Mouse (Mus musculus): ENCODE measurements around the gene Gm11111. TPM values are rescaled to one million over a fixed set of nuclear protein-coding genes. Genes with fewer than 3 reads are reported as not detected.

The Gm11111 gene
- total and polyA plus RNA-seq, 3 experiments, result not detected

DNA sequence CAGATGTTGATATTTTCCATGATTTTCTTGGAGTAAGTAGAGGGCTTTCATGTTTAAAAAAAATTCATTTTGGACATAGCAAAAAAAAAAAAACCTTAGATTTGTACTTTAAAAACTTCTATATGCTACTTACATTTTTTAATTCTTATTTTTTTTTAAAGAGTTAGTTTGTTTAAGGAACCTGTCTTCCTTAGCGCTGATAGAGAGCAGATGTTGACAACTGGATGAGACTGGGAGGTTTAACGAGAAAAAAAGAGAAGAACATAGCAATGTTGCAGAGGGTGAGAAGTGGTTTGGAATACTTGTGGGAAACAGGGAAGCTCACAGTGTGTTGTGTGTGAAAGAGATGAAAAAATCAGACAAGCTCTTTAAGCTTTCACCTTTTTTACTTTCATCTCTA is 32.4 kb upstream of the Gm11111 start:
- peaks cover 2% of the 10 kb centered on the region for H3K9me3 ChIP-seq (replicated peaks; ENCODE audit: low read length)
- no peaks in the 10 kb centered on the region for H3K27me3 ChIP-seq (replicated peaks)
- no peak overlapping the region for H3K4me3 ChIP-seq (replicated peaks in 1 of 3; ENCODE audit: low read depth in 2 of 3, low read length in 2 of 3, poor library complexity in 1 of 3)
- dilution Hi-C loops (cut with MboI; ENCODE audit: extremely low pct_ligation_motif_present, extremely low pct_unique_long_range_greater_than_20kb, low sequenced_read_pairs), result no loop called here
- no peak overlapping the region for H3K9ac ChIP-seq (ENCODE audit: insufficient read depth, low read depth)
- no peak for DNase-seq (ENCODE audit: extremely low read depth)
- TF ChIP-seq EP300 (IDR thresholded peaks at IDR 0.05; ENCODE audit: low read length), result no peak
- no peak for TF ChIP-seq HCFC1 (IDR thresholded peaks at IDR 0.05; ENCODE audit: low read depth, low read length)
- no peak for TF ChIP-seq IRF4 (IDR thresholded peaks at IDR 0.05; ENCODE audit: low read depth, low read length)
- TF ChIP-seq PAX5 (IDR thresholded peaks at IDR 0.05; ENCODE audit: low read length), result no peak
- no peak for TF ChIP-seq CHD2 (IDR thresholded peaks at IDR 0.05; ENCODE audit: low read length)
- TF ChIP-seq MAZ (IDR thresholded peaks at IDR 0.05; ENCODE audit: low read depth, low read length), result no peak
- no peak for TF ChIP-seq RAD21 (IDR thresholded peaks at IDR 0.05; ENCODE audit: low read depth, low read length)
- no peak for TF ChIP-seq ZMIZ1 (IDR thresholded peaks at IDR 0.05; ENCODE audit: low read depth, low read length)
- TF ChIP-seq SIN3A (IDR thresholded peaks at IDR 0.05; ENCODE audit: low read length), result no peak
- no peak for TF ChIP-seq MXI1 (IDR thresholded peaks at IDR 0.05; ENCODE audit: low read depth, low read length)
- no peak for TF ChIP-seq JUN (IDR thresholded peaks at IDR 0.05; ENCODE audit: insufficient read depth, low read depth, low read length)
- TF ChIP-seq CHD1 (IDR thresholded peaks at IDR 0.05; ENCODE audit: low read depth, low read length), result no peak
- no peak overlapping the region for H3K4me2 ChIP-seq (ENCODE audit: insufficient read depth, low read depth, poor library complexity, severe bottlenecking)
- no peak overlapping the region for H3K27ac ChIP-seq (ENCODE audit: insufficient read depth, low read depth)
- no peaks in the 10 kb centered on the region; a peak in 1 of 4 replicates for H3K4me1 ChIP-seq (ENCODE audit: control insufficient read depth in 1 of 2, insufficient read depth in 2 of 2)
- no peaks in the 10 kb centered on the region for H3K79me2 ChIP-seq (replicated peaks; ENCODE audit: control insufficient read depth, extremely low read depth, insufficient read depth, poor library complexity, severe bottlenecking)
- no peaks in the 10 kb centered on the region for H3K36me3 ChIP-seq (replicated peaks in 1 of 2; ENCODE audit: control insufficient read depth in 1 of 2, insufficient read depth in 1 of 2, low read length in 1 of 2)
- in situ Hi-C loops (cut with MboI; ENCODE audit: low pct_ligation_motif_present, low pct_unique_long_range_greater_than_20kb, low sequenced_read_pairs), result no loop called here

DNA sequence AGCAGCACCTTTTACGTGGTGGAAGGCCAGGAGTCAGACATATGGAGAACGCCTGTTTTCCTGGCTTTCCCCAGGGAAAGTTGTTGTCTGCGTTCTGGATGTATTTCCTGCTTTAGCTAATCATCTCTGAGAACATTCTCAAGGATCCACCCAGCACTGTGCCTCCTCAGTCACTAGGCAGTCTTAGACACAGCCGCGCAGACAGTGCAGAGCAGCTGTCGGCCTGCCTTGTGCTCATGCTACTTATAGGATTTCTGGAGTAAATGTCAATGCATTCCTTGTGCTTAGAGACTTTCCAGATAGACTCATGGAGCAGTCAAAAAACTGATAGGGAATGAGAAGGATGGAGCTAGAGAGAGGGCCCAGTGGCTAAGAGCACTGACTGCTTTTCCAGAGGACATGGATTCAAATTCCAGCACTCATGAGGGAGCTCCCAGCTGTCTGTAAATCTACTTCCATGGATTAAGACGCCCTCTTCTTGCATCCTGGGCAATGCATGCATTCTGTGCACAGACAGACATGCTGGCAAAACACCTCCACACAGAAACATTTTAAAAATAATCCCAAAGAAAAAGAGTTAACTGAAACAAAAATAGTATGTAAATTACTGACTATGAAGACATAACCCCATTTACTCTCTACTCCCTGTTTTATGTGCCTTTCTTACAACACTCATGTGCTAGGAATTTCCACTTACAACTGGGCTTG is 30.1 kb upstream of the Gm11111 start:
- TF ChIP-seq CTCF (conservative IDR thresholded peaks at IDR 0.05 in 1 of 2, IDR thresholded peaks at IDR 0.05 in 1 of 2; ENCODE audit: low read depth in 2 of 2, low read length in 2 of 2) (no peak), SIN3A (IDR thresholded peaks at IDR 0.05; ENCODE audit: low read length) (no peak), EP300 (IDR thresholded peaks at IDR 0.05; ENCODE audit: low read length) (no peak), BHLHE40 (IDR thresholded peaks at IDR 0.05; ENCODE audit: low read depth, low read length) (no peak), IRF4 (IDR thresholded peaks at IDR 0.05; ENCODE audit: low read depth, low read length) (no peak), TCF12 (IDR thresholded peaks at IDR 0.05; ENCODE audit: low read depth, low read length) (no peak)
- Histone ChIP-seq H3K9ac (ENCODE audit: insufficient read depth, low read depth) (no peak overlapping the region), H3K4me3 (replicated peaks in 1 of 3; ENCODE audit: low read depth in 2 of 3, low read length in 2 of 3, poor library complexity in 1 of 3) (no peak overlapping the region), H3K9me3 (replicated peaks; ENCODE audit: low read length) (peaks cover 2% of the 10 kb centered on the region), H3K36me3 (replicated peaks in 1 of 2; ENCODE audit: control insufficient read depth in 1 of 2, insufficient read depth in 1 of 2, low read length in 1 of 2) (no peaks in the 10 kb centered on the region), H3K27ac (ENCODE audit: insufficient read depth, low read depth) (no peak overlapping the region), H3K79me2 (replicated peaks; ENCODE audit: control insufficient read depth, extremely low read depth, insufficient read depth, poor library complexity, severe bottlenecking) (no peaks in the 10 kb centered on the region), H3K4me1 (ENCODE audit: control insufficient read depth in 1 of 2, insufficient read depth in 2 of 2) (no peaks in the 10 kb centered on the region; a peak in 1 of 4 replicates), H3K27me3 (replicated peaks) (no peaks in the 10 kb centered on the region), H3K4me2 (ENCODE audit: insufficient read depth, low read depth, poor library complexity, severe bottlenecking) (no peak overlapping the region)
- dilution Hi-C loops (cut with MboI; ENCODE audit: extremely low pct_ligation_motif_present, extremely low pct_unique_long_range_greater_than_20kb, low sequenced_read_pairs) (no loop called here), in situ Hi-C loops (cut with MboI; ENCODE audit: low pct_ligation_motif_present, low pct_unique_long_range_greater_than_20kb, low sequenced_read_pairs) (no loop called here)
- DNase-seq (ENCODE audit: extremely low read depth), result no peak
